Mouse (Mus musculus): Measurements from ENCODE around the gene Tns3.

Tns3 gene

DNA sequence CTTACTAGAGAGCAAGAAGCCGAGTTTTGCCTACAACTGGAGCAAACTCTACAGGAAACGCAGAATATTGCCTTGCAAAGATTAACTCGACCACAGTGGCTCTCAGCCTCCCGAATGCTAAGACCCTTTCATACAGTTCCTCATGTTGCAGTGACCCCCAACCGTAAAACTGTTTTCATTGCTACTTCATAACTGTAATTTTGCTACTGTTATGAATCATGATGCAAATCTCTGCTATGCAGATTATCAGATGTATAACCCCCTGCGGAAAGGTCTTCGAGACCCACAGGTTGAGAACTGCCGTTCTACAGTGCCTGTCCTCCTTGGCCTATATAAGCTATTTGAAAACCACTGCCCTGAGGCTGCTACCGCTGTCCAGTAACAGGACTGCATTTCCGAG is 46.0 kb downstream of the Tns3 start:
- DNase-seq (ENCODE audit: low read depth) = no peak

DNA sequence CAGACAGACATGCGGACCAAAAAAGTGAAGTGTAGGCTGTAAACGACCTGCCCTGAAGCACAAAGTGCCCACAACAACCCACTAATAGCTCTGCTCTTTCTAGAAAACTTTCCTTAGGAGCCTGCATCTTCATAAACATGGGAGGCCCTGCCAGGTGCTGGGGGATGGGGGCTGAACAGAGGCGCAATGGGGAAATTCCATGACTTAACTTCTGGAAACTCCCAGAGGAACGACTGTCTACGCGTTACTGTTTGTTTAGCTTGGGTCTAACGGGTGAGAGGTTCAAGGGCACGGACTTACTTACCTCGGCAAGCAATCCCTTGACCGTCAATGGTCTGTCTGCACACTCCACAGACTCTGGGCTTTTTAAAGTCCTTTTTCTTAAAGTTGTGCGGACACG is 48.9 kb downstream of the Tns3 start:
- DNase-seq (ENCODE audit: low read depth) = no peak

DNA sequence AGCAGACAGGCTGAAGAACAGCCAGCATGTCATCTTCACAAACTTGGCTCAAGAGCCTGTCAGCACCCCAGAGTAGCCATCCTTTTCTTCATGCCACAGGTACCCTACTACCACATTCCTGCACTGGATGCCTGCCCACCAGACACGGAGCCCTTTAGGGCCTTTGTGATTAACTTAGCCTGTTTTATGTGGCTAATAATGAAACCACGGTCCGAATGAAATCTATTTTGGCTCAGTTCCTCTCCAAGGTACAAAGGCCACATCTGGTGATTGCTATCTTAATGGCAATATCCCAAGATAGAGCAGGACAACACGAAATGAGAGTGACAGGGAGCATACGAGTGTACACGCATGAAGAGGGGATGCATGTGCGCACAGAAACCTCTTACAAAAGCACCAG is 53.9 kb downstream of the Tns3 start:
- no peak for DNase-seq (ENCODE audit: low read depth)

DNA sequence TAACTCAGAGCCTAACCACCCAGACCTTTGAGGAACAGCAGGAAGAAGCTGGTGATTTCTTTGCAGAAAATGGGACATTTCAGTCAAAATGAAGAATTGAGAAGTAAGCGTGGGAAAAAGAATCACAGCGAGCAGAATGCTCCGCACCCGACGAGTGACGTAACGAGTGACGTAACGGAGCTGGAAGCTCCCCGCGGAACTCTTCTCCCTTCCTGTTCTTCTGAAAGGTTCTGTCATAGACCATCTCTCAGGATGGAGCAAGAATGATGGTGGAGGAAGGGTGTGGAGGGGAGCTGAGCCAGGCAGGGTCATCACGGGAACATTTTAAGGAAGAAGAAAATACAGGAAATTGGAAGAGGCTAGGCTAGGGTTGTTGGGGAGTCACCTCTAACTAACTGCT is 54.5 kb downstream of the Tns3 start:
- no peak for DNase-seq (ENCODE audit: low read depth)

DNA sequence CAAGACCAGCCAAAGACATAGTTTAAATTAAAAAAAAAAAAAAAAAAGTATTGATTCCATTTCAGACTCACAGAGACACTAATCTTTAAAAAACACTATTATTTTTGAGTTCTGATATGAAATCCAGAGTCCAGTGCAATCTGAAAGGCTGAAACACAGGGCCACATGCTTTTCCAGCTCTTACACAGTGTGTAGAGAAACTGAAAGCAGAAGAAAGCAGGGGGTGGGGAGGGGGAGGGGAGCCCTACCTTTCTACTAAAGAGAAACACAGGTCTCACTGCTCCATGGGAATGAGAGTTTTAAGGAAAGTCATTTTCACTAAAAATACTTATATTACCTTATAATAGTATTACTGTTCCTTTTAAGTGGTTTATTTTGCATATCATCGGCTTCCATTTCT is 57.2 kb downstream of the Tns3 start:
- no peak for DNase-seq (ENCODE audit: low read depth)

DNA sequence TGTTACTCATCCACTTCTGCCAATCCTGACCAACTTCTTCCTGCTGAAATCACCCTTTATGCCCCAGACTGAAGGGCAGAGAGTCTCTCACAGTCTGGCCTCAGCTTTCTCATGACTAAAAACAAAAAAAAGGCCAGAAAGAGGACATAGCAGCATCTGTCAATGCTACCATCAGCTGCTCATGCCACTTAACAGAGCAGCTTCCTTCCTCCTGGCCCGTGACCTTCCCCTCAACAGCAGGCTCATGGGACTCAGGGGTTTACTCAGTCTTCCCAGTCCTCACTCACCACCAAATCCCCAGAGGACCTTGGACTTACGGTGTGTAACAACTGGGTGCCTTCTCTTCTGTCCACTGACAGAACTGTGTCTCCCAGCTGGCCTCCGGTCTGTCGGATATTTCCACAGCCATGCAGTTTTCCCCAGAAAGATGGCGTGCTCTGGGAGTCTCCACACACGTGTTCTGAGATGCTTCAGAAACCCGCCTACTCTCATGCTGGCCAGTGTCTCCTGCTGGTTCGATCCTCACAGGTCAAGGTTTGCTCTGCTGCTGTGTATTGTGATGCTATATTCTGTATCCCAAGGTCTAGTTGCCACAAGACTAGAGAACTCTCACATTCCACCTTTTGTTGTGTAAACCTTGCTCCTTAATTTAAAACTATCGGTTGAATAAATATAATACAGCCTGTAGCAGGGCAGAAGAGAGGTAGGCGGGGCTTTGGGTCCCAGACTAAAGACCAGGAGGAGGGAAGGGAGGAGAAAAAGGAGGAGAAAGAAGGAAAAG is 59.4 kb downstream of the Tns3 start:
- DNase-seq (ENCODE audit: low read depth) = no peak

DNA sequence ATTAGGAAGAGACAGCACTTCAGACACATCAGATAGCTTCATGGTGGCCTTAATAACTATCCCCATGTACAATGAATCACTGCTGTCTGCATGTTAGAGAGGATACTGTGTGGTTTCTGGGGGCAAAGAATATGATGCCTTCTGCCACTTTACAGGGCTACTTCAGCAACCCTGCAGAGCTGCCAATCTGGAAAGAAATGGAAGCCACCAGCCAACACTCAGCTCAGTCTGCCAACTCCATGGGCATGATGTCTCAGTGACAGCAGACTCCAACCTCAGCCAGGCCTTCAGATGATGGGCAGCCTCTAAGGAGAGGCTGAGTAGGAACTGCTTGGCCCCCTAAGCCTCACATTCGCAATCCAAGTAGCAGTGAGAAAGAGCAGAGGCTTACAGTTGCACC is 61.7 kb downstream of the Tns3 start:
- DNase-seq (ENCODE audit: low read depth) = no peak

DNA sequence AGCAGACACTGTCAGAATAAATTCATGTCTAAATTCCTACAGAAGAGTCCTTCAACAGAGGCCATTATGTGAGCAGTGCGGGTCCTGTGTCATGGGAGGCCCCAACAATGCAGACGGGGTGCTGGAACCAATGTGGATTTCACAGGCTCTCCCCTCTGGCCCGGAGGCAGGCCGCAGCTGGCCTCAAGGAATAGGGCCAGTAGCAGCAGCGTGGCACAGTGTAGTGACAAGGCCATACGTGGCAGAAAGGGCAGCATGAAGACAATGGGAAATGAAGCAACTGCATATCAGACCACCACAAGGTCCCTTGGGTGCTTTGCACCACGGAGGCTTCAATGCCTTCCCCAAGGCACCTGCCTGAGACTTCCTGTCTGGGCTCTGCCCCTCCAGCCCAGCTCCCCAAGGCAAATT is 62.9 kb downstream of the Tns3 start:
- no peak for DNase-seq (ENCODE audit: low read depth)

DNA sequence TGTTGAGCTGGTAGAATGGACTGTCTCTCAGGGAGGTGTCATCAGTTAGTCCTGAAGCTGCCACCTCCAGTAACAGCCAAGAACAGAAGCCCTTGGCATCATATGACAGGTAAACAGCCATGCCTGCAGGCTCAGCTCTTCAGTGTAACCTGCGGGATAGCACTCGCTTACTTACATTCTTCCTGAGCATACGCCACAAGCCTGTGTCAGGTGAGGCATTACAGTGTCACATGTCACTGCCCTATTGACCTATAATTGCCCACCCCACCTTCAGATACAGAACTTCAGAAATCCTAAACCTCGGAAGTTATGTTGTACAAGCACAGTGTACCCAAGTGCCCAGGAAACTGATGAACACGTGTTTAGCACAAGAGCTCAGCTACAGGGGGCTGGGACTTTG is 68.7 kb downstream of the Tns3 start:
- no peak for DNase-seq (ENCODE audit: low read depth)

DNA sequence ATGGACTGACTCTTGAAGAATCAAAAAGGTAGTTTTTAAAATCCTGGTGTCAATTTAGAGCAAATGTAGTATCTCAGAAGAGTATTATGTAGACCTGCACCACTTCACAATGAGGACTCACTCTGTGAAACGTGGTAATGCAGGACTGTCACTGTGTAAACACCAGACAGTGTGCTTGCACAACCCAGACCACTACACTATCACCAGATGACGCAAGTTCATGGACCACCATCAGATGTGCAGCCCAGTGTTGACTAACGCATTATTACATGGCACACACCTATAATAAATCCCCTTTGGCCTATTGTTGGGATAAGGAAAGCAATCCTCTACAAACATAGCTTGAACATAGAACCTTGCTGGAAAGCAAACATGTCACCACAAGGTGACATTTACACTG is 71.2 kb downstream of the Tns3 start:
- DNase-seq (ENCODE audit: low read depth) = no peak

DNA sequence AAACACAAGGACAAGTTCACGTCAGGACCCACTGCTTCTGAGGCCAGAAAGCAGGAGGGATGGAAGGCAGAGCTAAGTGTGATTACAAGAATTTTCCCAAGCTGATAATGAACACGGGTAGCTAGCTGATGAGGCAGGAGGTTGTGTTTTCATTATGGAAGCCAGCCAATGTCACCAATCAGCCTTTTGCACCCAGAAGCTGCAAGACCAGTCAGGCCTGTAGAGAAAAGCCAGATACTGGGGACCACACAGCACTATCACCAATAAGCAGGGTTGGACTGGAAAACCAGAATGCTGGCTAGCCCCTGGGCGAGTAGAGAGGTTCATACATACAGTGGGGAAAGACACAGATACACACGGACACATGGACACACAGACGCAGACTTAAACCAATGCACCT is 73.1 kb downstream of the Tns3 start:
- no peak for DNase-seq (ENCODE audit: low read depth)

DNA sequence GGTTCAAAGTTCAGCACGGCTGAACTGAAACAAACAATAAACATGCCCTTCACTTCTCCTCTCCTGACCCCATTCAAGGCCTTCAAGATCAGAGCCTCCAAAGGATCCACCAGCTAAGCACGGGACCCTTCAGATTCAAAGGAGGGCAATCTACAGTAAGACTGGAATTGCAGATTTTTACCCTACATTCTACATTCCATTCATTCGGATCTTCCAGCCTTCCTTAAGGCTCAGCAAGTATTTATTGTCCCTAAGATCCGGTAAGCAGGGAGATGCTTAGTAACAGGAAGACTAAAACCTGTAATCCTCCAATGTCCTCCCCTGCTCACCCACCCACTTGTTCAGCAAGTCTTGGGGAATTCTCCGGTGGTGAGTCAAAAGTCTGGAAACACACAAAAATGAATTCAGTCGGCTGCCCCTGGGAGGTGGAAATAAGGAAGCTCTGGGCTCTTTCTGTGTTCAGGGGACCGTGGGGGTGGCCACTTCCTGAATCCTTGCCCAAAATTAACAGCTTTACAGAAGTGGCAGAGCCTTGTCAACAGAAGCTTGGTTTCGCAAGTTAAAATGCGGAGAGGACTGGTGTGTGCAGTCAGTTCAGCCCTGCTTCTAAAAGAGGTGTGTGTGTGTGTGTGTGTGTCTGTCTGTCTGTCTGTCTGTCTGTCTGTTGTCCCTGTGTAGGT is 75.0 kb downstream of the Tns3 start:
- DNase-seq (ENCODE audit: low read depth) = peak; percentile 88

DNA sequence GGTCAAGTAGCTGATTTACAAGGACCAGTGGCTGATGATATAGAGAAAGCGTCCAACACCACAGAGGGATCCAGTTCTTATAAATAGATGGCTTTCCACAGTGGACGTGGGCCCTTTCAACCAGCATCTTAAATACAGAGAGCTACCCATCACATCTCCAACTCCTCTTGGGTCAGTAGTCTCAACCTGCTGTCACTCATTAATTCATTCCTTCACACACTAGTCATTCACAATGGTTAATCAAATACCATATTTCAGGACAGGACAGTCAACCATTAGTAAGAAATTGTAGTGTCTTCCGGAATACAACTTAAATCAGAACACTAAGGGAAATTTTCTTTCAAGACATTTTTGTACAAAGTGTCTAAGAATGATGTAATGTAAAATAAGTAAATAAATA is 76.4 kb downstream of the Tns3 start:
- no peak for DNase-seq (ENCODE audit: low read depth)

DNA sequence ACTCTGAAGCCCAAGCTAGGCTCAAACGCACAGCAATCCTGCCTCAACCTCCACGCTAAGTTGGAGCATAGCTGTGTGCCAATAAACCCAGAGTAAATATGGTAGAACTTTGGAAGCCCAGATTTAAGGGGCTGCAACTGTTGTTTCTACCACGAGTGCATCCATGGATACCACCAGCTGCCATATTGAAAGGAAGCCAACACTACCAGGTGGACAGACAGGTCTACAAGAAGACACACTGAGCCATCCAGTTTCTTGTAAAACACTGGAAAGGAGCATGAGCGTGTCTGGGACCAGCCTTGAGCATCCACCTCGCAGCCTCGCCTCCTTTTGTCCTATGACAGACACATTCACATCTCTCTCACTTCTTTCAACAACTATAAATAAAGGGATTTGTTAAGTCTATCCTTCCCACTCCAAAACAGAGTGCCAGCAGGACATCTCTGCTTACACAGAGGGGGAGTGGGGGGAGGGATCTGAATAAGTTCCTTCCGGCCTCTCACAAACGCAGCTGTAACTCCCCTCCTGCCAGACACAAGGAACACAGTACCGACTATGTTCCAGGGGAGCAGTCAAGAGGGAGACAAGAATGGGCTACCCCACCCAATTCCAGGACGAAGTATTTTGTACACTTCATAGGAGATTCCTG is 77.2 kb downstream of the Tns3 start:
- DNase-seq (ENCODE audit: low read depth) = no peak

DNA sequence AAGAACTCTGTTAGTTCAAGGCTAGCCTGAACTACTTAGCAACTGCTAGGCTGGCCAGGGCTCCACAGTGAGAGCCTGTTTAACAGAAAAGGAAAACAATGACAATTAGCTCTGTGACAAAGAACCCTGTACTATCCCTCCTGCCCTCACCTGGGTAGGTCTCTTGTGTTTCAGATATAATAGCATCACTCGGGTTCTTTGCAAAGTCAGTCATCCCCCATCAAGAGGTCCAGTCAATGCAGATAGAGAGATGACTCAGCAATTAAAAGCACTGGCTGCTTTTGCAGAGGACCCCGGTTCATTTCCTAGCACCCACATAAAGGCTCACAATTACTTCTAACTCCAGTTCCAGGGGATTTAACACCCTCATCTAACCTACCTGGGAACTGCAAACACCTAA is 78.0 kb downstream of the Tns3 start:
- no peak for DNase-seq (ENCODE audit: low read depth)

DNA sequence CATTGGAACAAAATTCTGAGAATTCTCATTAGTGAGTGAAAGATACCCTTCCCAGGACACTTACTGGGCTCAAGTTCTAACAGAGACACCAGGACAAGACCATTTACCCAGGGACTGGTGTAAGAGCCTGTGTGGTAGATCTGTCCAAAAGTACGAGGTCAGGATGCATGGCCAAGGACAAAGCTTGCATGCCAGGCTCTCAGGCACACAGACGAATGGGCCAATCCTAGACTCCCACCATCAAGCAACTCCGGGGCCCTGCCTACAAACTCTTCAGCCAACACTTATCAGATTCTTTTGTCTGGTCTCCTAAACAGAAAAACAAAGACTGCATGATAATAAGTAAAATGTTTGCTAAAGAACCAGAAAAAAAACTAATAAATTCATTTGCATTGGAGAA is 78.6 kb downstream of the Tns3 start:
- DNase-seq (ENCODE audit: low read depth) = no peak

DNA sequence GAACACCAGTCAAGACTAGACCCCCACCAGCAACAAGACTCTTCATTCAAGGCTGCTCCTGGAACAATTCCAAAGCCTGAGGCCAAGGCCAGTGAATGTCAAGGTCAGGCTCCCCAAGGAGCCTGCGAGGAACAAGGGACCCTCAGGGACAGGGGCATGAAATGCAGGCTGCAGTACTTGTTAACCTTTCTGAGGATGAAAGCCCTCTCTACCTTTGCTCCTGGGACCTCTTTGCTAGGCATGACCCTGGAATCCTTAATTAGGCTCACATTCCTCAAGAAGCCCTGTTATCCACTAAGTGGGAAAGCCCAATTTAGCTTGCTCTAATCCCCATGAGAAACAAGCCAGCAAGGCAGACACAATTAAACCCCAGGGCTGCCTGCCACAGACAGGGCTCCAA is 79.4 kb downstream of the Tns3 start:
- no peak for DNase-seq (ENCODE audit: low read depth)

DNA sequence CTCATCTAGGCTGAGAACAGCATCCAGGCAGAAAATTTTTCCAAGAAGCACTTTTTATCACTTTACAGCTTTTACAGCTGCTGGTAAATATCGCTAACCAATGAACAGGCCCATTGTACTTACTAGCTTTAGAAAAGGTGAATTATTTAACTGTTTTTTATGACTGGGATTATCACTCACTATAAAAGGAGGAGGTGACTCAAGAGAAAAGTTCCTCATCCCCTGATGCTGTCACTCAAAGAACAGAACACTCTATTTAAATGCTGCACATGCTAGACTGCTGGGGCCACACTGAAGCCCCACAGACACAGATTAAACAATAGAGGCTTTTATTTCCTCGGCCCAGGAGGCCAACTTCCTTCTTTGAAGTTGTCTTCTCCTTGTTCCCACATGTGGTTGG is 80.0 kb downstream of the Tns3 start:
- no peak for DNase-seq (ENCODE audit: low read depth)

DNA sequence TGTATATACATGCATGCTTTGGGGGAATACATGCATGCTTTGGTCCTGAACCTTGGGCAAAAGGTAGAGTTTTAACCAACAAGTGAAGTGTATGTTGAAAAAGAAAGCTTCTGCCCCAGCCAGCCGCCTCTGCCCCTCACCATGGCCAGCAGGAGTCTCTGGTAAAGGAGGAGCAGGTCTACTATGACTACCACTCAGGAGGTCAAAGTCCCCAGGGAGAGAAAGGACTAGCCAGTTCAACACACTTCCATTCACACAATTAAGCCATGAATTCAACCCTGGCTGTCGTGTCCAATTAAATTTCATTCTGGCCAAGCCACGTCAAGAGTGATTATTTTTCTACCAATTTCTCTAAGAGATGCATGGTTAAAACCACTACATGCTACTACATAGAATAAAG is 81.2 kb downstream of the Tns3 start:
- no peak for DNase-seq (ENCODE audit: low read depth)

DNA sequence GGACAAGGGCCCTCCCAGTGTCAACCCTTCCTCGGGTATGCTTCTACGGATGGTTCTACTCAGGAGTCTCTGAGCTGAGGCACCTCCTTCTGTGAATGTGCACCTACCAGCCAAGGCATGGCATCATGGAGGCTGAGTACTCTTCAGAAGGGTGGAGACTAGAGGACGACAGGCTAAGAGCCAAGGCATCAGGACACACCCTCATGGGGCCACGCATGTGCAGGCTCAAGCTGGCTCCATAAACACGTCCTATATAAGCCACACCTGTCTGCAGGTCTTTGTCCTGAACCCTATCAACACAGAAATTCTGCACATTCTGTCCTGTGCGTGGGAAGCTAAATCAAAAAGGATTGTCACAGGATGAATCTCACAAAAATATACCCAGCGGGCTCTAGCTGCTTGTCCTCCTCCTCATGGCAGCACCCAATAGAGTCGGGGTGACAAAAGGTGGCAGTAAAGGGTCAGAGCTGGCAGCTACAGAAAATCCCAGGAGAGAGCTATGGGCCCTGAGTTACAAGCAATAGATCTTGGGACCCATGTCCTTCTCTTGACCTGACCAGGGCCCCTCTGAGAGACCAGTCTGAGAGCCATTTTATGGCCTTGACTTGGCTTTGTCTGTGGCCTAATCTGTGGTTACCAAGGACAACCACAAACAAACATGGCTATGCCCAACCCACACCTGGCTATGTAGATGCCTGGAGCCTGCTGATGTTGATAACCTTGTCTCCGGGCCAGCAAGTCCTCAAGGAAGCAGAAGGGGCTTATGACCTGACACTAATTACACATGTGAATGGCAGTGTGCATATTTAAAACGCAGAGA is 82.0 kb downstream of the Tns3 start:
- no peak for DNase-seq (ENCODE audit: low read depth)

DNA sequence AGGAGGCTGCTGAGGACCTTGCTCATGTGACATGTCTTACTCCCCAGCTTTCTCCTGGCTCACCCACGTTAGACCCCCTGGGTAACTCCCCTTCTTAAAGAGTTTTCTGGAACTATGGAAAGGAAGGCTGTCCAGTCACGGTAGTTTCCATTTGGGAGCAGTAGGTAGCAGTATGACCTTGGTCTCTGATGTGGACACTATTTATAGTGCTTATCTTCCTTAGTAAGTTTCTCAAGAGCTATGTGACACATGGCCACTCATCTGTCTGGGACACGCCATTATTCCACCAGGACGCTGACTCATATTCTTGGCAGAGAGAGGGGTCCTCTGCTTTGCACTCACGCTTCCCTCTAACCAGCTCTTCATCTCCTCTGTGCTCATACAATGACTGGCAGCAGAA is 84.5 kb downstream of the Tns3 start:
- DNase-seq (ENCODE audit: low read depth) = peak; percentile 70
